Mouse (Mus musculus) thymus, postnatal 10 days (tissue): Measurements from ENCODE around the gene Dapp1.
"Not testable (repeated sequence)": the region's sequence is repeated elsewhere in the genome, so short reads cannot be mapped to it uniquely, and the experiment has no call there.

ENCODE experiments used
- DNase-seq, 2 experiments: peaks; one replicate each; pipeline ENCODE4 v3.0.0; 2021; ENCODE audit warnings: low spot score in 2 of 2

The Dapp1 gene

GRCm38 (mm10) chr3:137918932-137919311, 62.4 kb downstream of the Dapp1 start:
- no peak for DNase-seq

GRCm38 (mm10) chr3:137918172-137918931, 63.0 kb downstream of the Dapp1 start, which contains the start of gene Lamtor3:
Lamtor3 (plus strand) TSS chr3:137918506.
- DNase-seq: peak; percentile 85 to 91

GRCm38 (mm10) chr3:137917694-137918171, 63.6 kb downstream of the Dapp1 start:
- DNase-seq: no peak

- not testable (repeated sequence) for DNase-seq
Observed at GRCm38 (mm10) chr3:137914567-137914966, 66.8 kb downstream of the Dapp1 start.

GRCm38 (mm10) chr3:137913093-137913492, 68.3 kb downstream of the Dapp1 start:
- DNase-seq: no peak

- DNase-seq: no peak
Observed at GRCm38 (mm10) chr3:137900149-137900548, 81.2 kb downstream of the Dapp1 start.

GRCm38 (mm10) chr3:137897685-137898084, 83.7 kb downstream of the Dapp1 start:
- no peak for DNase-seq

GRCm38 (mm10) chr3:137896867-137897266, 84.5 kb downstream of the Dapp1 start:
- DNase-seq: no peak

- no peak for DNase-seq
Observed at GRCm38 (mm10) chr3:137896386-137896785, 85.0 kb downstream of the Dapp1 start.

- DNase-seq: no peak
Observed at GRCm38 (mm10) chr3:137895196-137895595, 86.1 kb downstream of the Dapp1 start.

- DNase-seq: no peak
Observed at GRCm38 (mm10) chr3:137893789-137894188, 87.6 kb downstream of the Dapp1 start.

GRCm38 (mm10) chr3:137892118-137892517, 89.2 kb downstream of the Dapp1 start:
- DNase-seq: no peak

- no peak for DNase-seq
Observed at GRCm38 (mm10) chr3:137891089-137891488, 90.3 kb downstream of the Dapp1 start.

- DNase-seq: no peak
Observed at GRCm38 (mm10) chr3:137887961-137888360, 93.4 kb downstream of the Dapp1 start.

- no peak for DNase-seq
Observed at GRCm38 (mm10) chr3:137881093-137881492, 100.3 kb downstream of the Dapp1 start.
